18 mouse cellular contexts compared by ENCODE assay signal in genomic region chr9:67013501-67013900, GRCm38 (mm10). TPM values are rescaled to one million over a fixed set of nuclear protein-coding genes. Genes with fewer than 3 reads are reported as not detected.
DNase-seq lines count a peak whose midpoint lies in the region; ATAC-seq and TF ChIP-seq lines count a peak whose summit lies in the region.
"Had no signal": no experiment of that assay in that cellular context is flagged by ENCODE, and none has a peak within 500 bp of the region (broad histone marks: within the 10 kb centered on the region; RNA-seq: fewer than 3 reads in every experiment).

No protein-coding gene starts in this region.

- 0 out of 2 replicates have a peak overlapping the region, but pooled peaks have one; percentile 40 for H3K27ac ChIP-seq in liver, embryonic 16.5 days (ENCODE audit: low read length)
- no peak overlapping the region for H3K27ac ChIP-seq in neural tube, embryonic 15.5 days (replicated peaks)
- H3K27ac ChIP-seq: forebrain, embryonic 13.5 days; hindbrain, embryonic 13.5 days had no signal

- 14% methylated on average over 2 of the region's 2 CpGs for WGBS in liver, embryonic 16.5 days (ENCODE audit: insufficient replicate concordance)
- 78% methylated on average over 2 of the region's 2 CpGs for WGBS in neural tube, embryonic 15.5 days

- no peak overlapping the region; the same call in 1 of the 2 replicates for H3K4me2 ChIP-seq in liver, embryonic 16.5 days (ENCODE audit: low read depth, low read length)
- H3K4me2 ChIP-seq in neural tube, embryonic 15.5 days = no peak overlapping the region
- H3K4me2 ChIP-seq: forebrain, embryonic 13.5 days; hindbrain, embryonic 13.5 days had no signal

- H3K36me3 ChIP-seq in G1E (replicated peaks) = peaks cover 4% of the 10 kb centered on the region
- H3K36me3 ChIP-seq in liver, embryonic 16.5 days (ENCODE audit: control insufficient read depth, insufficient read depth) = no peaks in the 10 kb centered on the region
- no peaks in the 10 kb centered on the region for H3K36me3 ChIP-seq in neural tube, embryonic 15.5 days
- H3K36me3 ChIP-seq: hindbrain, embryonic 13.5 days had no signal

- H3K9me3 ChIP-seq in G1E (replicated peaks) = no peaks in the 10 kb centered on the region
- no peaks in the 10 kb centered on the region for H3K9me3 ChIP-seq in liver, embryonic 16.5 days (replicated peaks; ENCODE audit: control insufficient read depth, low read length)
- H3K9me3 ChIP-seq in neural tube, embryonic 15.5 days (replicated peaks) = no peaks in the 10 kb centered on the region
- H3K9me3 ChIP-seq: forebrain, embryonic 13.5 days; hindbrain, embryonic 13.5 days had no signal

- ATAC-seq in G1E (ENCODE audit: extremely low read depth, insufficient number of reproducible peaks, low FRiP score, poor library complexity, severe bottlenecking) = peak; percentile 92
- peak; percentile 45 to 48; a peak in 3 of 4 replicates for ATAC-seq in hematopoietic stem cell, adult 5-6 weeks (replicated peaks in 1 of 2; ENCODE audit: insufficient read depth in 1 of 2, low FRiP score in 2 of 2, low TSS enrichment in 1 of 2, low read depth in 1 of 2, poor library complexity in 2 of 2, severe bottlenecking in 2 of 2)
- ATAC-seq in liver, embryonic 16.5 days (ENCODE audit: low read depth) = peak; percentile 78
- ATAC-seq in neural tube, embryonic 15.5 days (ENCODE audit: low FRiP score) = no peak
- ATAC-seq: forebrain, embryonic 13.5 days; inflammation-experienced regulatory T-cells, adult 6 months had no signal

- H3K4me1 ChIP-seq in G1E (ENCODE audit: insufficient read depth, low read depth, low read length) = peaks cover 50% of the 10 kb centered on the region
- H3K4me1 ChIP-seq in liver, embryonic 16.5 days (ENCODE audit: control insufficient read depth, low read depth, low read length) = peaks cover 27% of the 10 kb centered on the region
- peaks cover 7% of the 10 kb centered on the region; the same call in 1 of the 2 replicates for H3K4me1 ChIP-seq in neural tube, embryonic 15.5 days
- H3K4me1 ChIP-seq: forebrain, embryonic 13.5 days; hindbrain, embryonic 13.5 days had no signal

- H3K4me3 ChIP-seq in G1E (ENCODE audit: low read depth, low read length) = no peak overlapping the region; the same call in 1 of the 2 replicates
- H3K4me3 ChIP-seq in liver, embryonic 16.5 days (ENCODE audit: low read depth, low read length) = no peak overlapping the region
- H3K4me3 ChIP-seq in neural tube, embryonic 15.5 days (replicated peaks) = no peak overlapping the region
- H3K4me3 ChIP-seq: forebrain, embryonic 13.5 days; hindbrain, embryonic 13.5 days had no signal

- no peak overlapping the region for H3K9ac ChIP-seq in liver, embryonic 16.5 days (ENCODE audit: low read depth, low read length)
- no peak overlapping the region for H3K9ac ChIP-seq in neural tube, embryonic 15.5 days (replicated peaks)
- H3K9ac ChIP-seq: forebrain, embryonic 13.5 days; hindbrain, embryonic 13.5 days had no signal

- DNase-seq in G1E (ENCODE audit: low spot score) (peak; percentile 24), MEL-GATA-1-ER (ENCODE audit: extremely low read depth, low read depth) (peak; percentile 97)
- no peak for DNase-seq in cerebellum, adult 11-12 months
- no peak for DNase-seq in right cerebral cortex, postnatal 4 days
- DNase-seq: cerebellum, postnatal 14 days; embryo, embryonic 11 days; gastrocnemius, postnatal 25 days; kidney, adult 8-10 months; kidney, postnatal 25 days; left cerebral cortex, postnatal 4 days; lung, adult 2 months; thymus, postnatal 36 days had no signal

- no peak for TF ChIP-seq CTCF in G1E (IDR thresholded peaks at IDR 0.05; ENCODE audit: low read depth, low read length)

- H3K27me3 ChIP-seq in G1E (ENCODE audit: insufficient read depth, low read length) = no peaks in the 10 kb centered on the region
- no peaks in the 10 kb centered on the region for H3K27me3 ChIP-seq in liver, embryonic 16.5 days (ENCODE audit: control insufficient read depth, insufficient read depth, low read depth, low read length)
- no peaks in the 10 kb centered on the region for H3K27me3 ChIP-seq in neural tube, embryonic 15.5 days (replicated peaks)
- H3K27me3 ChIP-seq: forebrain, embryonic 13.5 days; hindbrain, embryonic 13.5 days had no signal

RNA-seq across cellular contexts. Expression of gene Tpm1, which starts 35.7 kb away (rescaled TPM):
- total RNA-seq in G1E (2014; fragmentation: Nextera tagmentation) (182 and 191 TPM in 2 replicates), G1E (2017) (168 and 171 TPM in 2 replicates)
- polyA plus RNA-seq in G1E (2012) = 69.7 and 98.8 TPM in 2 replicates
- 91.2 and 92.2 TPM in 2 replicates for total RNA-seq in hematopoietic stem cell, adult 5-6 weeks (2017)
- 122 and 145 TPM in 2 replicates for polyA plus RNA-seq in liver, embryonic 16.5 days (2015; fragmentation: Nextera tagmentation; extraction: Ambion mirVana)
- 230 and 300 TPM in 2 replicates for polyA plus RNA-seq in neural tube, embryonic 15.5 days (2015; fragmentation: Nextera tagmentation; extraction: Ambion mirVana)

RNA-seq across cellular contexts. Expression of gene Lactb, which starts 38.2 kb away (rescaled TPM):
- 10.9 and 14.2 TPM in 2 replicates for total RNA-seq in G1E (2014; fragmentation: Nextera tagmentation)
- 13.4 and 16.4 TPM in 2 replicates for total RNA-seq in G1E (2017)
- polyA plus RNA-seq in G1E (2012) = 4.7 and 7.6 TPM in 2 replicates
- total RNA-seq in hematopoietic stem cell, adult 5-6 weeks (2017) = 17.9 and 23.8 TPM in 2 replicates
- polyA plus RNA-seq in liver, embryonic 16.5 days (2015; fragmentation: Nextera tagmentation; extraction: Ambion mirVana) = 3.6 and 4.4 TPM in 2 replicates
- 12.4 and 12.7 TPM in 2 replicates for polyA plus RNA-seq in neural tube, embryonic 15.5 days (2015; fragmentation: Nextera tagmentation; extraction: Ambion mirVana)

Comparison
In these comparisons a context has a peak if more than half of its experiments do, and no peak if none do; other contexts are left out.
1. DNase-seq: peak in G1E (single experiment) and MEL-GATA-1-ER (single experiment); none in cerebellum, adult 11-12 months (single experiment) and right cerebral cortex, postnatal 4 days (single experiment).